Mouse (Mus musculus) cerebellum, adult 2 months (tissue): Measurements from ENCODE around the gene Topaz1. TPM values are rescaled to one million over a fixed set of nuclear protein-coding genes. Genes with fewer than 3 reads are reported as not detected.

ENCODE experiments used
- DNase-seq, 2 experiments: peaks; one replicate each; pipeline ENCODE4 v3.0.0; 2021
- H3K27ac ChIP-seq: fragments of 200-500 bp; 2 replicates; pipeline ENCODE4 v1.5.1; 2012; ENCODE audit warnings: low read length, control low read depth, inconsistent platforms; ENCODE audit not compliant: insufficient read depth
- H3K27me3 ChIP-seq: fragments of 200-500 bp; 2 replicates; pipeline ENCODE4 v1.6.1; 2012; ENCODE audit warnings: inconsistent platforms, mild to moderate bottlenecking, low read length, moderate library complexity; ENCODE audit not compliant: control insufficient read depth, insufficient read depth
- H3K4me1 ChIP-seq: fragments of 200-500 bp; 2 replicates; pipeline ENCODE4 v1.6.1; 2011; ENCODE audit warnings: low read length; ENCODE audit not compliant: control insufficient read depth, insufficient read depth
- H3K4me3 ChIP-seq: fragments of 200-500 bp; replicated peaks from 2 replicates; pipeline ENCODE3; 2011; ENCODE audit warnings: mild to moderate bottlenecking, low read depth, low read length, control low read depth; ENCODE audit not compliant: insufficient read depth
- CTCF ChIP-seq: fragments of 200-500 bp; IDR thresholded peaks from 2 replicates; pipeline ENCODE4 v1.5.1; 2011; ENCODE audit warnings: low read depth, mild to moderate bottlenecking, control low read depth, low read length, moderate library complexity, borderline replicate concordance; ENCODE audit not compliant: insufficient read depth
- POLR2A ChIP-seq: fragments of 200-500 bp; IDR thresholded peaks from 2 replicates; pipeline ENCODE4 v1.6.1; 2011; ENCODE audit warnings: low read length, control low read depth, borderline replicate concordance; ENCODE audit not compliant: insufficient read depth
- WGBS: fragments of 180-500 bp; shearing (Covaris S2); methylation state at CpG from one replicate; pipeline ENCODE4 v1.1.7; 2018; 5-methylcytosine and 5-hydroxymethylcytosine counted together
- polyA plus RNA-seq: library from polyadenylated mRNA; depleted of rRNA; stranded (reverse); fragments of >200 nt; gene quantifications from 2 replicates; pipeline ENCODE4 v1.2.3, GENCODE M21; 2012; rRNA removed

Topaz1 gene
- polyA plus RNA-seq = 0.02 TPM in 1 of 2 replicates, not detected in the other

- H3K4me1 ChIP-seq = no peaks in the 10 kb centered on the region
- DNase-seq = no peak
- whole genome bisulfite sequencing = 69% methylated on average over 28 of the region's 28 CpGs
- no peak within 1 kb of the TSS for H3K4me3 ChIP-seq
- TF ChIP-seq POLR2A (no peak), CTCF (no peak)
- no peaks in the 10 kb centered on the region for H3K27me3 ChIP-seq
- no peak within 1 kb of the TSS for H3K27ac ChIP-seq
These were observed at the start of gene Topaz1 for GRCm38 (mm10) chr9:122747060-122747459. Topaz1 (plus strand) TSS chr9:122747346.

- no peak overlapping the region for H3K27ac ChIP-seq
- H3K4me3 ChIP-seq = no peak overlapping the region
- TF ChIP-seq POLR2A = no peak
- no peak for TF ChIP-seq CTCF
- DNase-seq = no peak
- no peaks in the 10 kb centered on the region for H3K4me1 ChIP-seq
- H3K27me3 ChIP-seq = no peaks in the 10 kb centered on the region; the same call in 1 of the 2 replicates
- WGBS = 9% methylated on average over 3 of the region's 3 CpGs
These were observed 45.3 kb upstream of the Topaz1 start for GRCm38 (mm10) chr9:122701817-122702216.

- 50% methylated on average over 2 of the region's 2 CpGs for WGBS
- Histone ChIP-seq H3K27me3 (no peaks in the 10 kb centered on the region), H3K27ac (no peak overlapping the region), H3K4me3 (no peak overlapping the region), H3K4me1 (no peaks in the 10 kb centered on the region)
- DNase-seq = no peak
- TF ChIP-seq CTCF (no peak), POLR2A (no peak)
These were observed 33.3 kb upstream of the Topaz1 start for GRCm38 (mm10) chr9:122713836-122714235.

GRCm38 (mm10) chr9:122715046-122715445 is 32.1 kb upstream of the Topaz1 start:
- TF ChIP-seq CTCF (no peak), POLR2A (no peak)
- H3K27me3 ChIP-seq = no peaks in the 10 kb centered on the region
- no peak for DNase-seq
- no peak overlapping the region for H3K27ac ChIP-seq
- WGBS = 73% methylated on average over 2 of the region's 2 CpGs
- no peak overlapping the region for H3K4me3 ChIP-seq
- no peaks in the 10 kb centered on the region for H3K4me1 ChIP-seq

- H3K4me3 ChIP-seq = no peak overlapping the region
- no peaks in the 10 kb centered on the region for H3K27me3 ChIP-seq
- H3K27ac ChIP-seq = no peak overlapping the region
- DNase-seq = no peak
- 20% methylated on average over 7 of the region's 7 CpGs for WGBS
- TF ChIP-seq POLR2A (no peak), CTCF (no peak)
- no peaks in the 10 kb centered on the region for H3K4me1 ChIP-seq
These were observed 30.8 kb upstream of the Topaz1 start for GRCm38 (mm10) chr9:122716131-122716921.

- no peak overlapping the region for H3K4me3 ChIP-seq
- no peak overlapping the region for H3K27ac ChIP-seq
- WGBS = 18% methylated on average over 4 of the region's 4 CpGs
- no peaks in the 10 kb centered on the region for H3K4me1 ChIP-seq
- DNase-seq = no peak
- H3K27me3 ChIP-seq = no peaks in the 10 kb centered on the region
- TF ChIP-seq CTCF (no peak), POLR2A (no peak)
These were observed 24.9 kb upstream of the Topaz1 start for GRCm38 (mm10) chr9:122722296-122722695.

- H3K27ac ChIP-seq = no peak overlapping the region
- TF ChIP-seq POLR2A (no peak), CTCF (no peak)
- H3K27me3 ChIP-seq = no peaks in the 10 kb centered on the region
- H3K4me3 ChIP-seq = no peak overlapping the region
- whole genome bisulfite sequencing = 45% methylated on average over 22 of the region's 22 CpGs
- H3K4me1 ChIP-seq = no peaks in the 10 kb centered on the region
- DNase-seq = no peak
These were observed 21.9 kb upstream of the Topaz1 start for GRCm38 (mm10) chr9:122725046-122725765.
